Mouse (Mus musculus): ENCODE results near the gene Myof. TPM values are rescaled to one million over a fixed set of nuclear protein-coding genes. Genes with fewer than 3 reads are reported as not detected.

Myof gene
- 3.0 and 4.4 TPM in 2 replicates for polyA plus RNA-seq (2014; fragmentation: Nextera tagmentation; extraction: Ambion mirVana)

- no peak for ATAC-seq (replicated peaks; ENCODE audit: low FRiP score)
Measured at GRCm38 (mm10) chr19:38043281-38043981, at the start of gene Myof. Gene Myof, minus strand, starts transcription at chr19:38043577.

GRCm38 (mm10) chr19:38091512-38091985 is 48.2 kb upstream of the Myof start:
- 55% methylated on average over 4 of the region's 4 CpGs for WGBS
- Histone ChIP-seq H3K27me3 (replicated peaks; ENCODE audit: control insufficient read depth, insufficient read depth, low read length) (peaks cover 22% of the 10 kb centered on the region), H3K4me3 (ENCODE audit: low read depth, low read length) (no peak overlapping the region), H3K4me1 (replicated peaks; ENCODE audit: control insufficient read depth, insufficient read depth, low read length) (no peaks in the 10 kb centered on the region), H3K4me2 (no peak overlapping the region), H3K9ac (ENCODE audit: low read depth, low read length) (no peak overlapping the region), H3K36me3 (ENCODE audit: control insufficient read depth, insufficient read depth, low read length) (no peaks in the 10 kb centered on the region), H3K9me3 (ENCODE audit: control insufficient read depth, low read length) (no peaks in the 10 kb centered on the region), H3K27ac (ENCODE audit: low read depth, low read length) (no peak overlapping the region)
- DNase-seq (ENCODE audit: low spot score) (no peak), ATAC-seq (replicated peaks; ENCODE audit: low FRiP score) (no peak)

More at GRCm38 (mm10) chr19:38043281-38043981, at the start of gene Myof:
- no peak within 1 kb of the TSS for H3K27ac ChIP-seq (ENCODE audit: low read depth, low read length)
- peak; percentile 54 for DNase-seq (ENCODE audit: low spot score)
- WGBS = under 1% methylated on average over 28 of the region's 28 CpGs
- no peaks in the 10 kb centered on the region for H3K4me1 ChIP-seq (replicated peaks; ENCODE audit: control insufficient read depth, insufficient read depth, low read length)
- peaks cover 31% of the 10 kb centered on the region for H3K27me3 ChIP-seq (replicated peaks; ENCODE audit: control insufficient read depth, insufficient read depth, low read length)
- peak within 1 kb of the TSS; percentile 42 for H3K4me3 ChIP-seq (ENCODE audit: low read depth, low read length)
- H3K9me3 ChIP-seq (ENCODE audit: control insufficient read depth, low read length) = no peaks in the 10 kb centered on the region
- H3K4me2 ChIP-seq = peak within 1 kb of the TSS; percentile 63
- H3K36me3 ChIP-seq (ENCODE audit: control insufficient read depth, insufficient read depth, low read length) = no peaks in the 10 kb centered on the region
- no peak within 1 kb of the TSS for H3K9ac ChIP-seq (ENCODE audit: low read depth, low read length)

DNA sequence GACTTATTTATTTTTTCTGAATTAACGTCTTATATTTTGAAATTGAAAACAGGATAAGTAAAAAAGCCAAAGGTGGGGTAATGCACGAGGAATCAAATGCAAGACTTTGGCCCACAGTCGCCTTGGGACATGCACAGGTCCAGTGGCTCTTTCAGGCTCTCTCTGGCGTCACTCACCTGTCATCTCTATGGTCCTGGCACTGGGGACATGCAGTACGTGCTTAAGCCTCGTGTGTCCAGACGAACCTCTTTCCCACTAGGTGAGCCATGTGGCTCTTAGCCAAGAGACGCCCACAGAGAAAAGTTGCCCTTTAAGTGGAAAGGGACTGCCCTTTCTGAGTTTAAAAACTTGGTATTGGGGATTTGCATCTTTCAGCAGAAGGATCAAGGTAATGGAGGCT is 46.0 kb upstream of the Myof start:
- ATAC-seq (replicated peaks; ENCODE audit: low FRiP score) = no peak
- WGBS = 76% methylated on average over 8 of the region's 8 CpGs
- no peak overlapping the region for H3K4me3 ChIP-seq (ENCODE audit: low read depth, low read length)
- DNase-seq (ENCODE audit: low spot score) = no peak
- H3K36me3 ChIP-seq (ENCODE audit: control insufficient read depth, insufficient read depth, low read length) = no peaks in the 10 kb centered on the region
- peaks cover 7% of the 10 kb centered on the region; the same call in 1 of the 2 replicates for H3K27me3 ChIP-seq (replicated peaks; ENCODE audit: control insufficient read depth, insufficient read depth, low read length)
- no peaks in the 10 kb centered on the region for H3K9me3 ChIP-seq (ENCODE audit: control insufficient read depth, low read length)
- H3K4me2 ChIP-seq = no peak overlapping the region
- H3K27ac ChIP-seq (ENCODE audit: low read depth, low read length) = no peak overlapping the region
- H3K9ac ChIP-seq (ENCODE audit: low read depth, low read length) = no peak overlapping the region
- H3K4me1 ChIP-seq (replicated peaks; ENCODE audit: control insufficient read depth, insufficient read depth, low read length) = no peaks in the 10 kb centered on the region

- 57% methylated on average over 11 of the region's 11 CpGs for WGBS
- peak; percentile 51; the same call in 1 of the 2 replicates for ATAC-seq (replicated peaks; ENCODE audit: low FRiP score)
Measured at GRCm38 (mm10) chr19:38086948-38087551, 43.7 kb upstream of the Myof start.

DNA sequence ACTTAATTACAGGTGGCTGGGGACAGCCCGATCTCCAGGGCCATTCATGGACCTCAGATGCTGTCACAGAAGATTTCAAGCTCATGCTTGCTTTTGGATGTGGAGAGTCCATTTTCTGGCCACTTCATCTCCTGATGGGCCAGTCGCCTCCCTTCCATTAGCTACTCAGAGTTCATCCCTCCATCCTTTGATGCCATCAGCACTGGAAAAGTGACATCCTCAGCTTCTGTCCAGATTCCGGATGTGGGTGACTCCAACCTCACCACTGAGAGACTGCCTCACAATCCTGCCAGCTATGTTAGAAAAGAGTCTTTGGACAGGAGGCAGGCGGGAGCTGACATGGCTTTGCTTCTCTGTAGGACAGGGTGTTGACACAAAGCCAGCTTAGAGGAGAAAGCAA is 42.5 kb upstream of the Myof start:
- DNase-seq (ENCODE audit: low spot score) (no peak), ATAC-seq (replicated peaks; ENCODE audit: low FRiP score) (no peak)
- H3K36me3 ChIP-seq (ENCODE audit: control insufficient read depth, insufficient read depth, low read length) = no peaks in the 10 kb centered on the region
- no peak overlapping the region for H3K4me2 ChIP-seq
- no peaks in the 10 kb centered on the region for H3K9me3 ChIP-seq (ENCODE audit: control insufficient read depth, low read length)
- no peak overlapping the region for H3K27ac ChIP-seq (ENCODE audit: low read depth, low read length)
- WGBS = 77% methylated on average over 4 of the region's 4 CpGs
- no peak overlapping the region for H3K4me3 ChIP-seq (ENCODE audit: low read depth, low read length)
- H3K27me3 ChIP-seq (replicated peaks; ENCODE audit: control insufficient read depth, insufficient read depth, low read length) = no peaks in the 10 kb centered on the region
- H3K9ac ChIP-seq (ENCODE audit: low read depth, low read length) = no peak overlapping the region
- H3K4me1 ChIP-seq (replicated peaks; ENCODE audit: control insufficient read depth, insufficient read depth, low read length) = no peaks in the 10 kb centered on the region

More at GRCm38 (mm10) chr19:38086948-38087551, 43.7 kb upstream of the Myof start:
- H3K27ac ChIP-seq (ENCODE audit: low read depth, low read length) = no peak overlapping the region
- H3K9ac ChIP-seq (ENCODE audit: low read depth, low read length) = no peak overlapping the region
- DNase-seq (ENCODE audit: low spot score) = no peak
- H3K9me3 ChIP-seq (ENCODE audit: control insufficient read depth, low read length) = no peaks in the 10 kb centered on the region
- no peak overlapping the region for H3K4me2 ChIP-seq
- no peaks in the 10 kb centered on the region for H3K27me3 ChIP-seq (replicated peaks; ENCODE audit: control insufficient read depth, insufficient read depth, low read length)
- H3K36me3 ChIP-seq (ENCODE audit: control insufficient read depth, insufficient read depth, low read length) = no peaks in the 10 kb centered on the region
- H3K4me1 ChIP-seq (replicated peaks; ENCODE audit: control insufficient read depth, insufficient read depth, low read length) = no peaks in the 10 kb centered on the region
- no peak overlapping the region for H3K4me3 ChIP-seq (ENCODE audit: low read depth, low read length)

DNA sequence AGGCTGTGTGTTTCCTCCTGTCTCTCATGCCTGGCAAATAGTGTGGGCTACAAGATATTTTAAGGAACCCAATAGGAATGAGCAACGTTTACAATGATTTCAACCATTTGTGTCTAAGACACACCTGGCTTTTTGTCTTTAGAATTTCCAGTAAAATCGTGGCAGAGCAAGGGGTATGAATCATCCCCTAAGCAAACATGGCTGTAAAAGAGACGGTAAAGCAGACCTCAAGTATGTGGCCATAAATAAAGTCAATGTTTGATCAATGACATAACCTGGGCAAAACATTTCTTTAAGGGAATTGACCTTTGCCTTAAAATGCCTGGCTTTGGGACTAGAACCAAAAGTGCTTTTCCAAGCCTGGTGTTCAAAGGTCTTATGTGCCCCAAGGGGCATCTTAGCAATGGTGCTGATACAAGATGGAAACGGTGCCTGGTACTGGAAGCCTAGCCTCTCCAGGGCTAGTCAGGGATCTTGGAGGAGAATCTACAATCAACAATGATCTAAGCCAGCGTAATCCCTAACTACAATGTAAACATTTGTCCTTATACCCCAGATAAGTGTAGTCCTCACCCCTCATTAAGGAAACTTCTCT is 39.7 kb upstream of the Myof start:
- H3K27me3 ChIP-seq (replicated peaks; ENCODE audit: control insufficient read depth, insufficient read depth, low read length) = no peaks in the 10 kb centered on the region
- no peak overlapping the region for H3K9ac ChIP-seq (ENCODE audit: low read depth, low read length)
- 62% methylated on average over 5 of the region's 5 CpGs for WGBS
- no peak for DNase-seq (ENCODE audit: low spot score)
- H3K9me3 ChIP-seq (ENCODE audit: control insufficient read depth, low read length) = no peaks in the 10 kb centered on the region
- H3K4me2 ChIP-seq = no peak overlapping the region
- H3K27ac ChIP-seq (ENCODE audit: low read depth, low read length) = no peak overlapping the region
- H3K36me3 ChIP-seq (ENCODE audit: control insufficient read depth, insufficient read depth, low read length) = no peaks in the 10 kb centered on the region
- no peak overlapping the region for H3K4me3 ChIP-seq (ENCODE audit: low read depth, low read length)
- H3K4me1 ChIP-seq (replicated peaks; ENCODE audit: control insufficient read depth, insufficient read depth, low read length) = no peaks in the 10 kb centered on the region
- ATAC-seq (replicated peaks; ENCODE audit: low FRiP score) = no peak

- Histone ChIP-seq H3K36me3 (ENCODE audit: control insufficient read depth, insufficient read depth, low read length) (no peaks in the 10 kb centered on the region), H3K4me3 (ENCODE audit: low read depth, low read length) (no peak overlapping the region), H3K27ac (ENCODE audit: low read depth, low read length) (no peak overlapping the region), H3K4me1 (replicated peaks; ENCODE audit: control insufficient read depth, insufficient read depth, low read length) (no peaks in the 10 kb centered on the region), H3K9me3 (ENCODE audit: control insufficient read depth, low read length) (no peaks in the 10 kb centered on the region), H3K9ac (ENCODE audit: low read depth, low read length) (no peak overlapping the region), H3K27me3 (replicated peaks; ENCODE audit: control insufficient read depth, insufficient read depth, low read length) (no peaks in the 10 kb centered on the region), H3K4me2 (no peak overlapping the region)
- no peak for ATAC-seq (replicated peaks; ENCODE audit: low FRiP score)
- WGBS = 57% methylated on average over 3 of the region's 3 CpGs
- DNase-seq (ENCODE audit: low spot score) = no peak
Measured at GRCm38 (mm10) chr19:38081361-38081760, 38.0 kb upstream of the Myof start.

DNA sequence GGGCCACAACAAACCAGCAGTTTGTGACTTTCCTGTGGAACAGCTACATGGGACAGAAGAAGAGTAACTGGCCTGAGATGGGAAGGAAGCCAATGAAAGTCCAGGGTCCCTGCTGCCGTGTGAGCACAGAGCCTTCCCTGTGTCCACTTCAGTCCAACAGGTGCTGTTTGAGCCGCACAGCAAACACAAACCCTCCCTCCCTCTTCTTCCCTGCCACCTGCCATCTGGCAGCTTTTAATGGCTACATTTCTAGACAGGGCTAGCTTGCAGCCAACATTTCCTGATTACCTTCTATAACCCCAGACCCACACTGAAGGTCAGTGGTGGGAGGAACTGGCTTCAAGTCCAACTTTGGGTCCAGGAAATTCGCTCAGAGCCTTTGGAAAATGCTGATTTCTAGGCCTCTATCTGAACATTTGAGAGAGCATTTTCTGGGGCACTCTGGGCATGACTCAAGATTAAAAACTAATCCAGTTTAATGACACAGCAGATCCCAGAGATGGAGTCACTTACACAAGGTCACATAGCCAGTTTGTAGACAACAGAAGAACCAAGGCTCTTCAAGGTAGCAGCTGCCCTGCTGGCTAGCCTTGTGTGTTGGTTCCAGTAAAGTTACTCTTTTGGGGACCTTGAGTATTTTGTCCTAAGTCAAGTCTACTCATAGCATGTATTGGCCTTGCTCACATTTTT is 34.6 kb upstream of the Myof start:
- Histone ChIP-seq H3K4me3 (ENCODE audit: low read depth, low read length) (no peak overlapping the region), H3K9me3 (ENCODE audit: control insufficient read depth, low read length) (no peaks in the 10 kb centered on the region), H3K27me3 (replicated peaks; ENCODE audit: control insufficient read depth, insufficient read depth, low read length) (no peaks in the 10 kb centered on the region), H3K4me1 (replicated peaks; ENCODE audit: control insufficient read depth, insufficient read depth, low read length) (no peaks in the 10 kb centered on the region), H3K9ac (ENCODE audit: low read depth, low read length) (no peak overlapping the region), H3K27ac (ENCODE audit: low read depth, low read length) (no peak overlapping the region), H3K36me3 (ENCODE audit: control insufficient read depth, insufficient read depth, low read length) (peaks cover 5% of the 10 kb centered on the region), H3K4me2 (no peak overlapping the region)
- ATAC-seq (replicated peaks; ENCODE audit: low FRiP score) (no peak), DNase-seq (ENCODE audit: low spot score) (no peak)
- WGBS = 72% methylated on average over 3 of the region's 3 CpGs

Measured in liver, embryonic 11.5 days (tissue).